Mouse (Mus musculus) left cerebral cortex, postnatal 36 days (tissue): ENCODE measurements around the gene Ugcg. TPM values are rescaled to one million over a fixed set of nuclear protein-coding genes. Genes with fewer than 3 reads are reported as not detected.

Experiments used
- DNase-seq, 2 experiments: peaks; one replicate each; pipeline ENCODE4 v3.0.0; 2021 to 2022; ENCODE audit warnings: low spot score in 2 of 2, mixed read lengths in 1 of 2
- intact Hi-C: fragments of 180-260 bp; cut with DNase I; formaldehyde crosslinking; loops from one replicate; pipeline ENCODE4 v1.15.1; 2025
- total RNA-seq, 2 experiments: library from RNA; stranded (reverse); gene quantifications; 2 replicates each; pipeline ENCODE4 v1.2.3; 2021

Gene Ugcg
- total RNA-seq, 2 experiments from 2014 or later: 88.1 to 88.4 TPM

GRCm38 (mm10) chr4:59187289-59187688 lies 1.8 kb upstream of the Ugcg start:
- intact Hi-C loops: loop anchor here (10.0 kb wide), 1 partner anchor 92 kb away; no protein-coding TSS in a partner anchor
- no peak for DNase-seq

- intact Hi-C loops: loop anchor here (2.0 to 10.0 kb wide), 2 partner anchors 94 to 360 kb away; partner anchors contain the start of gene Ptbp3
- DNase-seq: no peak
These were observed 619 bp upstream of the Ugcg start for GRCm38 (mm10) chr4:59188474-59188801.

GRCm38 (mm10) chr4:59189546-59190237 lies 635 bp downstream of the Ugcg start:
- peak; percentile 57 to 58 for DNase-seq
- intact Hi-C loops: loop anchor here (2.0 to 10.0 kb wide), 2 partner anchors 95 to 359 kb away; partner anchors contain the start of gene Ptbp3

- no peak for DNase-seq
- intact Hi-C loops: no loop called here
These were observed 1.8 kb downstream of the Ugcg start for GRCm38 (mm10) chr4:59190650-59191424.

- intact Hi-C loops: no loop called here
- no peak for DNase-seq
These were observed 5.9 kb downstream of the Ugcg start for GRCm38 (mm10) chr4:59194731-59195496.

- intact Hi-C loops: no loop called here
- DNase-seq: no peak
These were observed 7.5 kb downstream of the Ugcg start for GRCm38 (mm10) chr4:59196346-59197077.

GRCm38 (mm10) chr4:59197078-59197424 lies 8.0 kb downstream of the Ugcg start:
- intact Hi-C loops: no loop called here
- no peak for DNase-seq

- no peak for DNase-seq
- intact Hi-C loops: no loop called here
These were observed 8.4 kb downstream of the Ugcg start for GRCm38 (mm10) chr4:59197462-59197861.

- no peak for DNase-seq
- intact Hi-C loops: no loop called here
These were observed 10.3 kb downstream of the Ugcg start for GRCm38 (mm10) chr4:59199341-59199740.

GRCm38 (mm10) chr4:59199805-59200204 lies 10.7 kb downstream of the Ugcg start:
- DNase-seq: no peak
- intact Hi-C loops: no loop called here

- intact Hi-C loops: no loop called here
- no peak for DNase-seq
These were observed 11.6 kb downstream of the Ugcg start for GRCm38 (mm10) chr4:59200636-59201035.

- intact Hi-C loops: no loop called here
These were observed 15.6 kb downstream of the Ugcg start for GRCm38 (mm10) chr4:59204616-59205015.

GRCm38 (mm10) chr4:59205758-59206340 lies 16.8 kb downstream of the Ugcg start:
- DNase-seq: no peak
- intact Hi-C loops: no loop called here

More at GRCm38 (mm10) chr4:59204616-59205015, 15.6 kb downstream of the Ugcg start:
- no peak for DNase-seq

GRCm38 (mm10) chr4:59206600-59206999 lies 17.5 kb downstream of the Ugcg start:
- DNase-seq: no peak
- intact Hi-C loops: no loop called here

- no peak for DNase-seq
- intact Hi-C loops: no loop called here
These were observed 19.6 kb downstream of the Ugcg start for GRCm38 (mm10) chr4:59208607-59209006.

- intact Hi-C loops: no loop called here
- DNase-seq: no peak
These were observed 22.1 kb downstream of the Ugcg start for GRCm38 (mm10) chr4:59211181-59211580.

- no peak for DNase-seq
- intact Hi-C loops: no loop called here
These were observed 24.8 kb downstream of the Ugcg start for GRCm38 (mm10) chr4:59213833-59214232.

GRCm38 (mm10) chr4:59214695-59215094 lies 25.6 kb downstream of the Ugcg start:
- intact Hi-C loops: no loop called here
- DNase-seq: no peak

- no peak for DNase-seq
- intact Hi-C loops: no loop called here
These were observed 26.5 kb downstream of the Ugcg start for GRCm38 (mm10) chr4:59215585-59215984.
